Mouse (Mus musculus) urinary bladder, postnatal 4 days (tissue): Measurements from ENCODE around the gene Ifna6.

Experiments
- DNase-seq, 2 experiments: peaks; one replicate each; pipeline ENCODE4 v3.0.0; 2021 to 2022; ENCODE audit warnings: low spot score in 2 of 2

Gene Ifna6

GRCm38 (mm10) chr4:88845334-88845733, 18.1 kb downstream of the Ifna6 start:
- no peak for DNase-seq

- DNase-seq, result no peak
Measured at GRCm38 (mm10) chr4:88849698-88850097, 22.5 kb downstream of the Ifna6 start, which contains the start of gene Ifna1. Gene Ifna1 (plus strand): TSS chr4:88850087.

- no peak for DNase-seq
Measured at GRCm38 (mm10) chr4:88851026-88851763, 24.0 kb downstream of the Ifna6 start.

- DNase-seq, result no peak
Measured at GRCm38 (mm10) chr4:88859214-88859613, 32.0 kb downstream of the Ifna6 start.

GRCm38 (mm10) chr4:88863309-88863708, 36.1 kb downstream of the Ifna6 start:
- no peak for DNase-seq

- DNase-seq, result no peak
Measured at GRCm38 (mm10) chr4:88864599-88864998, 37.4 kb downstream of the Ifna6 start.

GRCm38 (mm10) chr4:88865011-88865569, 37.9 kb downstream of the Ifna6 start:
- no peak for DNase-seq

GRCm38 (mm10) chr4:88867366-88867925, 40.2 kb downstream of the Ifna6 start:
- peak; percentile 66 to 77 for DNase-seq

- no peak for DNase-seq
Measured at GRCm38 (mm10) chr4:88867926-88868911, 41.0 kb downstream of the Ifna6 start.

- DNase-seq, result no peak
Measured at GRCm38 (mm10) chr4:88872691-88873090, 45.5 kb downstream of the Ifna6 start.

- no peak for DNase-seq
Measured at GRCm38 (mm10) chr4:88875435-88876095, 48.3 kb downstream of the Ifna6 start.

GRCm38 (mm10) chr4:88876520-88876919, 49.3 kb downstream of the Ifna6 start:
- DNase-seq, result no peak
